Mouse (Mus musculus) c-Kit-negative CD71-positive TER-119-positive erythroid progenitor cells, embryonic 14.5 days (primary cell): ENCODE results near the gene Nfix.

ENCODE experiments used
- DNase-seq: peaks from one replicate; pipeline ENCODE4 v3.0.0-alpha.2; 2013; ENCODE audit warnings: low read depth, low spot score

The Nfix gene

DNA sequence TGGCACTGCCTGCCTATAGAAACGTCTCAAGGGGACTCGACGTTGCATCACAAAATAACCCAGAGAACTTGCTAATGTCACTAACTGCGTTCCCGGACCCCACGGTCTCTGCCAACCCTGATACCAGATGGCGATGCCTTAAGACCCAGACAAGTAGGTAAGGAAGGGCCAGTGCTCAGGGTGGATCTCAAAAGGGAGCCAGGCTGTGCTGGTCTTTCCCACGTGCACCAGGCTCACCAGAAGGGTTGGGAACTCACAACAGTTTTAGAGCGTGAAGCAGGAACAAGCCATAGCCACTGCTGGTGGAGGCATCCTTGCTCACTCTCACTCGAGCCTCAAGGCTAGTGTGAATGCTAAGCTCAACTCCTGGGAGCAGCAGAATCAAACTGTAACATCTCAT is 32.9 kb downstream of the Nfix start:
- DNase-seq, result no peak

DNA sequence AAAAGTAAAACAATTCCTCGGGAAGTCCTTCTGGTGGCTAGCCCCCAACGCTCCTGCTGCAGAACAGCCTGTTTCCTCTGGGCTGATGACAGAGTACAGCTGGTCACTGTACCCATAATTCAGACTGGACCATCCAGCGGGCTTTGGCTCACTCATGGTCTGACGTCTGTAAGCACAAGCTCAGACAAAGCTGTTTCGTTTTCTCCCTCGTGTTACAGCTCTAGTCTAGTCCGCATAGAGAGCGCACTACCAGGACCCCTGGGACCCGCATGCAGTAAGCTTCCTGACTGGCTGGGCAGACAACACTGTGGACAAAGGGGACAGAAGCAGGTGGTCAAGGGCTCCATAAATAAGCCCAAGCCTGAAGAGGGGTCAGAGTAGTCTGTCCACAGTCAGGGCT is 33.7 kb downstream of the Nfix start:
- DNase-seq, result no peak

DNA sequence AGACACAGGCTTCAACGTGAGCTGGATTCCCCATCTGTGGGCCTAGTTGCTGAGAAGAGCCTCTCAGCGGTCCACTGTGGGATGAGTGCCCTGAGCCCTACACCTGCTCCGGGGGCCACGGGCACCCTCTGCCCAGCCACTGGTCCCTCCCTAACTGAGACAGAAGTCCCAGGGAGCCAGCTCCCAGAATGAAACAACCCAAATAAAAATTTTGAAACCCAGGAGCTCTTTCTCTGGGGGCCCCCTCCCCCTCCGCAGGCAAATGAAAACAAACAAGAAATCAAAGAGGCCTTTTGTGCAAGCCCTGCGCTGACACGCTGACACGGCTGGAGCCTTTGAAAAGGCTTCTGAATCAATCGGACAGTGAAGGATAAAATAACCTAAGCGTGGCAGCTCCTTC is 34.5 kb downstream of the Nfix start:
- DNase-seq, result no peak

DNA sequence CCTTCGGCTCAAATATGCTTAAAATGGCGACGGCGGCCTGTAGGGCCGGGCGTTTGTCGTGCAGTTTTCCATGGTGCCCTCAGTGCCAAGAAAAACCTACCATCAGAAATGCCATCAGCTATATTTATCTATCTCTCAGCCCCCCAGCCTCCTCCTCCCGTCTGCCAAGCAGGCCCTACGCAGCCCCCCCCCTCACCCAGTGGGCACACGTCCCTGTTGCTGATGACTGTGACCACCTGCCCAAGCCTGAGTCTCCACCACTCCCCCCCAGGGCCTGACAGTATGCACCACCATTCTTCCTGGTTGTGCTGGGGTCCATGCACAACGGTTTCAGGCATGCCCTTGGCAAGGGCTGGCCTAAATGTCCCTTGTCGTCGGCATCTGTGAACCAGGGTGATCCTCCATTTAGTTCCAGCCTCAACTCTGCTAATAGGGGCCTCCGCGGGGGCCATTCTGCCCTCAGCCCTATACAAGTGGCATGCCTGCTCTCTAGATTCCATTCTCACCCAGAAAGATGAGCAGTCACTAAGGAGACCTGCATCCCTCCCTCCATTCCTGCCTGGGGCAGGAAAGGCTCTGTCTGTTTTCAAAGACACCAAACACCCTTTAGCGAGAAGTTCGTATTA is 35.2 kb downstream of the Nfix start:
- DNase-seq, result no peak

DNA sequence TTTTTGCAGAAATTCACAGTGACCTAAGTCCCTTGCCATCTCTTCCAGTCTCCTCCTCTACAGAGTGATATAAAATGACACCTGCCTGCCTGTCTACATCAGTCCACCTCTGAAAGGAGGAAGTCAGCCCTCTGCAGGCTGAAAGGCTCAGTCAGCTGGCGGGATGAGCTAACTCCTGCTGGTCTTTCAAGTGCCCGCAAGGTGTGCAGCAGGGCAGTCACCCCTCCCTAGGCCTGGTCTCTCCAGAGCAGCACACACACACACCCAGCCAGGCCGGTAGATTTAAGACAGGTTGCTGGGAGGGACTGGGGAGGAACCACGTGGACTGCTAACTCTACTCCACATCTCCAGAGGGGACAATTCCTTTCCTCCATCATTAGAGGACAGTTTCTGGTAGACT is 36.0 kb downstream of the Nfix start:
- no peak for DNase-seq

DNA sequence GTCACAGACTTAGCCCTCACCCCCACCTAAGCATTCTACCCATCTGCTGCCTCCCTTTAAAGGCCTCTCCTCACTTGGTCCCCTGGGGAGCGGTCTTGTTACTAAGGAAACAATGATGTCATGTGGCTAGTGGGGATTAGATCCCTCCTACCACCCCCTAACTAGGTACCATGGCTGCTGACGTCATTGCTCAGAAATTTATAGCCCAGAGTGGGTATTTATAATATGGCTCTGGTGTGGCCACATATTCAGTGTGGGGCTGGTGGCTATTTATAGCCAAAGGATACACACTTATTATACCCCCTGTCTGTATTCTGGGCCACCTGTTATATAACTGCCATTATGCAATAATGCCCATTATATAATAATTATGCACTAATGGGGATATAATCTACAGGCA is 39.2 kb downstream of the Nfix start:
- no peak for DNase-seq

DNA sequence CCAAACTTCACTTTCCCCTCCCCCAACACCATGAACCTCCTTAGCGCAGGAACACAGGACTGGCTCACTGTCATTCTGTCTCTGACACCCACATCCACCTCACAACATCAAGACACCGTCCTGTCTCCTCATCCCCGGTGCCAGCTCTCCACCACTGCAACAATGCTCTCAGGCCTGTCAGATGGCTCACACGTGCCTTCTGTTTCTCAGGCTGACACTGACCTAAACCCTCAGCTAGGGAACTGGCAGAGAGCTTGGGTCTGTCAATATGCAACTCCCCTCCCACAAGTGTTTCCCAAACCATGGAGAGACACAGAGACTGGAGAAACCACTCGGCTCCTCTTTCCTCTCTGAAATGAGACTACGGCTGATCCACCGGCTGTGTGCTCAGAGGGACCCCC is 39.7 kb downstream of the Nfix start:
- DNase-seq, result no peak

DNA sequence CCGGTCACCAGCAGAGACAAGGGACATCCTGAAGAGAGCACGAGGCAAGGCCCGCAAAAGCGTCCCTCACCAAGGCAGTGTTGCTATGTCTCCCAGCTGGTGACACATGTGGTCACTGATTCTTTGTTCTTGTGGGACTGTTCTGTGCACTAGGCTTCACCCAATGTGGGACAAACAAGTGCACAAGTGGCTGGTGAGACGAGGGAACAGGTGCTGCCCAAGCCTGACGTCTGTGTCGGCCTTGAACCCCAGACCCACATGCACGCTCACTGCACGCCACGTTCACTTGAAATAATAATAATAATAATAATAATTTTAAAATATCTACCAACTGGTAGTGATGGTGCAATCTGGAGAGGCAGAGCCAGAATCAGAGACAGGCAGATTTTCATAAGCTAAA is 40.4 kb downstream of the Nfix start:
- no peak for DNase-seq

DNA sequence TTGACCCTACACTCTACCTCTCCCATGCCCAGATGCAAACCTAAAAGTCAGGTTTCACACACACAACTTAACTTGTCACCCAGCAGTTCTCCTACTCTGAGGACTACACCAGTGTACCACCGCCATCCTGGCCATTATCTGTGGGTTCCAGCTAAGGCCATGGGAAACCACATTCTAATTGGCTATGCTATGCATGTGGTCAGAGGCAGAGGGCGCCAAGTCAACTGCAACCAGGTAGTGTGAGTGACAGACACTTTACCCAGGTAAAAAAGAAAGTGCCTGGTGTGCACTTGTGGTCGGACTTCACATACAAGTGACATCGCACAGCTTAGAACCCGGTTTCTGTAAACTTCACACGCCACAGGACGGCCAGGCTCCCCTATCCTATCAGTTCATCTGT is 41.0 kb downstream of the Nfix start:
- DNase-seq, result no peak

DNA sequence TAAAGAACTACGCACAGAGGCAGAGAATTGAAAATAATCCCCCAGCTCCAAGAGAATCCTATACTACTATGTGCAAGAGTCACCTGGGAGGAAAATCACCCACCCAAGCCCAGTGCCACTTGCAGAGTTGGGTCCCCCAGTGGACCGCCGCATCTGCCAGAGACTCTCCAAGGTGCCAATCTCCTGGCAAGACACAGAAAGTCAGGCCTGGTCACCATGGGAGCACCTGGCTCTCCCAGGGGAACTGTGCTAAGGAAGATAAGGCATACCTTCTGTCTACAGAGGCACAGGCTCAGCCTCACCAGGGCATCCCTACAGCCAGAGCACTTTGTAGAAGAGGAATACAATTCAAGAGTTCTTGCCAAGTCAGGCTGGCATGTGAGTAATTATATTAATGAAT is 41.8 kb downstream of the Nfix start:
- DNase-seq, result no peak

DNA sequence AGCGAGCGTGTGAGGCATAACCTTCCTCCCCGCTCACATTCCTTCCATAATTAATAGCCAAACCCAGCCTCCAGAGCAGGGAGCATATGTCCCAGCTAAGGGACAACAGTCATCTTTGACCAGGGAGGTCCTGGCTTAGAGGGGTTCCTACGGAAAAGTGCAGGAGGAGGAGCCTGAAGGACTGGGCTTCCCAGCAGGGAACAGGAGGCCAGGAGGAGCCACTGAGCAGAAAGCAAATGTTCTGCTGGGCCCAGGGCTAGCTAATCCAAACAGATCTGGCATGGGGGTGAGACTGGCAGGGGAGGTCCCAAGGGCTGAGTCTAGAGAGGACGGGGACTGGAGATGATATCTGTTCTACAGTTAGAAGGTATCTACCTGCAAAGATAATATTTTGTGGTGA is 42.6 kb downstream of the Nfix start:
- no peak for DNase-seq

DNA sequence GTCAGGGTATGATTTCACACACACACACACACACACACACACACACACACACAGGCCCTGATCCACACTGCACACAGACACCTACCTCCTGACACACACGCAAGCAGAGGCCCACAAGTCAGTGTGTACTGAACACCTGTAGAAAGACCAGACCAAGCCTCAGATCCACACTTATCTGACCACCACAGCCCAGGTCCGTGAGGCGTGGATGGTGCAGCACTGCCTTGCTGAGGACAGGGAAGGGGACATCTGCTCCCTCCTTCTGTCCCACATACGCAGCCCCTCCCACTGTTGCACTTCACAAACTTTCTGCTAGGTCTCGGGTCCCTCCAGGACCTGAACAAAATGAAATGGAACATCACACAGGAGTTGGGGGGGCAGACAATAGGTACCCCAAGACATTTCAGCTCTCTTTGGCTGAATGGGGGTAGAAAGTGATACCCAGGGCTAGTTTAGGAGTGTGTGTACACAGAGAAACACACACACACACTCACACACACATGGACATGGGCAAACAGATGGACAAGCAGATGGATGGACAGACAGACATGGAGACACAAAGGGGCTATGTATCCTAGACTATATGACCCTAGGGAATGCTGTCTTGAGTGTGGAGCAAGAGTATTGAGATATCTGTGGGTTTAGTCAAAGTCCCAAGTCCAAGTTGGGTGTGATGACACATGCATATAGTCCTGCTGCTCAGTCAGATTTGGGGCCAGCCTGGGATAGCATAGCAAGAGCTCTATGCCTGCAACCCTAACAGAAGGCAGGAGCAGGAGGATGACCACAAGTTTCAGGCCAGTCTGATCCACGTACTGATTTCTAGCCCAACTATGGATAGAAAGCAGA is 47.2 kb downstream of the Nfix start:
- no peak for DNase-seq

DNA sequence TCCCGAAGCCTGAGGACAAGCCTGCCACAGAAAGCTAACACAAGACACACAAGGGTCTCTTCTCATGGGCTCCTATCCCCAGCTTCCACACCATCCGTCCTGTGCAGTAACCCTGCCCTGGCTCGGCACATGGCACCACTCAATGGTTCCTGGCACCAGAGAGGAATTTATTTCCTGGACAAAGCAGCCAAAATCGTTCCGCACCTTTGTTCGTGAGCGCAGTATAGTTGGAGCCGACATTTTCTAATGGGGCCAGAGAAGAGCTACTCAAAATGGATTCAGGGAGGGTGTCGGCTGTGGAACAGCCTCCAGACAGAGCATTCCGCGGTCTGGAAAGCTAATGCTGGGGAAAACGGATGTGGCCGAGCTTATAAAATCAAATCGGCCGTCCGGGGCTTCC is 50.6 kb downstream of the Nfix start:
- DNase-seq, result no peak

DNA sequence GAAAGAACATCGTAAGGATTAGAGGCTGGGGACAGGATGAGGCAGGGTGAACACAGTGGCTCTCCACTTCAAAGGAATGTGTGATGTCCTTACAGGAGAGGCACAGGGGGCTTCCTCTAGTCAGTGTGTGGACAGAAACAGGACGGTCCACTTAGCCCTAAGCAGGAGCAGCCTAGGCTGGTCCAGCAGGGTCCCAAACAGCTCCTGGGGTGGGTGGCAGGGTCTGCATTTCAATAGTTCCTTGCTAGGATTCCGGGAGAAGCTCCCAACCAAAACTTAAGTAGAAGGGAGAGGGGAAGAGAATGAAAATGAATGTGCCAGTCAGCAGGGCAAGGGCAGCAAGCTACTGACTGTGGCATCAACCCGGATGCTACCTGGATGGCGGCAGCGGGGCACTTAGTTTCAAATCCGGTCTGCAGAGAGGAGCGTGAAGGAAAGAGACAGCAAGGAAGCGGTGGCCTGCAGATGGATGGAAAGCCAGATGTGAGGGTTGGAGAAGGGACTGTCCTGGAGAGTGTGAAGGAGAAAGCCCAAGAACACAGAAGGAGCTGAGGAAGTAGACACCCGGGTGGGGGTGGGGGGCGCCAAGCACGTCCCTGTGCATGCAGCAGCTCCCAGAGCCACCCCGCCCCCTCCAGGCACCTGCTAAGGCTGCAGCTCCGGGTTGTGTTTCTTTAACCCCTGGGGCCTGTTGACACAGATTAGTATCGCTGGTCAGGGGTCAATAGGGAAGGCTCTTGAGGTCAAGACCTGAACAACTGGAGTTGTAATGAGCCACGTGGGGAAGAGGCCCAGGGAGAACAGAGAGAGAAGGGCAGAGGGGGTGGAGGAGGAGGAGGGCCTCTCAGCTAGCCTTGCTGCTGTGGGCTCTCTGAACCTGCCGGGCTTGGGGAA is 54.9 kb downstream of the Nfix start:
- no peak for DNase-seq

DNA sequence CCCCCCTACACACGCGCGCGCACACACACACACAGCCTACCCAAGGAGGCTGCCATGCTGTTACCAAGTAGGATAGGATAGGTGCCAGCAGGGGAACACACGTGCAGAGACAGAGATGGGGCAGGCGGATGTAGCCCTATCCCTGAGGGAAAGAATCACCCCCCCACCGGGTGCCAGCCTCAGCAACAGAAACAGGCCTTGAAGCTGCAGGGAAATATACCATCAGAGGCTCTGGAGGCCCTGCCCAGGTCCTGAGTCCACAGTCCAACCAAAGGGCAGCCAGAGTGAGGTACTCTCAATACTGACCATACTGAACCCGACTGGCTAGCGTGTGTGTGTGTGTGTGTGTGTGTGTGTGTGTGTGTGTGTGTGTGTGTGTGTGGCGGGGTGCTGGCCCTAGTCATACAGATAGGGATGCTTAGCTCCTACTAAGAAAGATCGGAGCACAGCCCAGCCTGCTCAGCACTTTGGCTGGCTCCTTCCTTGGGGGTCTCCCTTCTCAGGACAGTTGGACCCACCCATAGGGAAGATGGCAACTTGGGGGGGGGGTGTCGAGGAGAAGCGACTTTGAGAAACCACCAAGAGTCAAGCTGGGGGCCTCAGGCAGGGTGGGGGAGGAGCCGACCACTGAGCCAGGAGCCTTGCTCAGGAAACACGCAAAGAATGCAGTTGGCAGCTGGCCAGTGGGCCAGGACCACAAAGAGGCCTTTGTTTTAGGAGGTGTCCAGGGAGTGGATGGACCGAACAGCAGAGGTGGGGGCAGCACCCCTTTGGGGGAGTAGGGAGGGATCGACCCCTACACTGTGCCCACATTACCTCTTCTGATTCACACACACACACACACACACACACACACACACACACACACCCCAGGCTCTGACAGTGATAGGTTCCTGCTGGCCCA is 56.4 kb downstream of the Nfix start:
- DNase-seq, result no peak

DNA sequence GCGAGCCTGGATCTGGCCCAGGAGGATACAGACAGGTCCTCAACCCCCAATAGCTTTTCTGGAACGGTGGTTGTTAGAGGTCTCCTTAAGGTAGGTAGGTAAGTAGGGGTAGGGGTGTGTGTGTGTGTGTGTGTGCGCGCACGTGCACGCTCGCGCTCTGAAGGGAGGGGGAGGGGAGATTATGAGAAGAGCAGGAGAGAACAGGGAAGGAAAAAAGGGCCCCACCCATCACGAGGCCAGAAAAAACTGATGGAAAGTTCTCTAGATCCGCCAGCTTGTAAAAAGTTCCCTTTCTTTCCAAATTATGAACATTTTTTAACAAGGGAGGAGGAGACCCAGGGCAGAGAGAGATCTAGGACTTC is 57.1 kb downstream of the Nfix start:
- no peak for DNase-seq

DNA sequence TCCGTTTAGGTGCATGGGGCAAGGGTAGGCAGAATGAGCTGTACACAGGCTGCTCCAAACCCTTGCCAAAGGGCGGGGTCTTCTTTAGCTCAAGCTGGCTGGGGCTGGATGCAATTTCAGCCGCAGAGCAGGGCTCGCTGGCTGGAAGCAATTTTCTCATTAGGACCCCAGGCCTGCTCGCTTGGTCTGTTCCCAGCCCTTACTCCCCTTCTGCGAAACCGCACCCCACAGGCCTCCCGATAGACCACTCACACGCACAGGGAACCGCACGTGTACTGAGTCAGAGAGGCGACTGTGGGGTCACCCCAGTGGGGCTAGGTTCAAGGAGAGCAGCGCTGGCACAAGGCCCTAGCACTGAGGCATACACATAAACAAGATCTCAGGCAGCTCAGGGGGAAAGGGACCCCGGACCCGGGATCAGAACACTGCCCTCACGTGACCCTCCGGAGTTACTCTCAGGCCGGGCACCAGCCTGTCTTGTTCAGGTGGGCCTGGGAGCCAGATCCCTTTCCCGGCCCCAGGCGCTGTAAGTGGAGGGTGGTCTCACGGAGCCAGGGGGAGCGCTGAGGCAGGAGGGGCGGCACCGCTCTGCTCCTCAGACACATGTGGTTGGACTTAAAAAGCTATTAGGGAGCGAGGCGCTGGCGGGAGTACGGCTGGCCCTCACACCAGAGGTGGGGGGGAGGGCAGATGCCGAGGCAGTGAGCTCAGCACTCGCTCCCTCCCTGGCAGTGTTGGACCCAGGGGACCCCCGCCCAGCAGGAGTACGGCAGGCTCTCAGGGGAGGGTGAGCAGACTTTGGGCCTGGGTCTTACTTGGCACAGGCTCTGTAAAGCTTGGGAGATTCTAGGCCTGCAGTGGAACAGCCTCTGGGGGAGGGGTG is 57.7 kb downstream of the Nfix start:
- no peak for DNase-seq

DNA sequence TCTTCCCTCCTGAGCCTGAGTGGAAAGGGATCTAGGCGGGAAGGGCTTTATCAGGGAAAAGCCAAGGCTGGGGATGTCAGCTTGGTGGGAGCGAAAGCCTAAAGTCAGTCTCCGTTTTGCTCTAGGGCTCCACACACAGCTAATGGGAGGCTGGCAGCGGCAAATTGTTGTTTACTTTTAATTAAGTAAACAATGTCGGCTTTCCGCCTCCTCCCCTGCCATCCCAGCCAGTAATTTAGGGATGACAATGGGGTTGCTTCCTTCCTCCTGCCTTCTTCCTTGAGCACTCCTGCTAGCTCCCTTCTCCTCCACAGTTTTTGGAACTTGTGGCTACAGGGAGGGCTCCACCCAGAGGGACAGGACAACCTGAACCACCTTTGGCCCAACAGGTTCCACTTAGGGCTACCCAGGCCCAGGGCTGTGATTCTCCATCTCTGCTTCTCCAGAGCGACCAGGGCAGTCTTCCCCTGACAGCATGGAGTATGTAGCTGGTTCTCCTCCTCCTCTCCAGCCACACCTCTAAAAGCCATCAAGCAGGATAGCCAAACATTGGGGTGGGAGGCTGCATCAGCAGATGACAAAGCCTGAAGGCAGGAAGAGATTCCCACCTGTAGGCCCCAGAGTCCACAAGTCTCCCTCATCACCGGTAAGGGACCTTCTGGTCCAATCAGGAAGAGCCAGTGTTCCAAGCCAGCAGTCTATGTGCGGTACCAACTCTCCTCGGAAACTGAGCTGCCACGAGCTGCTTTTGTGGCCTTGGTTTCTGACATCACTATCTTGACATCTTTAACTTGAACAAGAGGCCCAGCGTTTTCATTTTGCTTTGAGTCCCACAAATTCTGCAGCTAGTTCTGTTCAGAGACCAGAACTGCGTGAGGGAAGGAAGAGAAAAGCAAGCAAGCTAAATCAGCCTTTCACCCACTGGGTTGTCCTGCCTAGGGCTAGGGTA is 59.0 kb downstream of the Nfix start:
- DNase-seq, result no peak

DNA sequence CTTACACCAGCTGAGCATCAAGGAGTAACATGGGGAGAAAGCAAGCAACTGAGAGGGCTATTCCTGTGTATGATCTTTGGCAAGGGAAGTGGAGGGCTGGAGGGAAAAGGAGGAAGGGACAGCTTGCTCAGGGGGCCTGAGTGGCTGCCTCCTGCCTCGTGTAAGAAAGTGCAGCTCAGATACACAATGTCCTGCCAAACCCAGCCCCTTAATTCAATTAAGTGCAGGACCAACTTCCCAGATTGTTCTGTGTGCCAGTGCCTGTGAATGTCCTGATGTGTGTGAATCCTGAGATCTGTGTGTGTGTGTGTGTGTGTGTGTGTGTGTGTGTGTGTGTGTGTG is 60.8 kb downstream of the Nfix start:
- DNase-seq, result no peak
